Mouse (Mus musculus): ENCODE results near the gene Pcnx4.
"Not testable (repeated sequence)": the region's sequence is repeated elsewhere in the genome, so short reads cannot be mapped to it uniquely, and the experiment has no call there.

The Pcnx4 gene

DNA sequence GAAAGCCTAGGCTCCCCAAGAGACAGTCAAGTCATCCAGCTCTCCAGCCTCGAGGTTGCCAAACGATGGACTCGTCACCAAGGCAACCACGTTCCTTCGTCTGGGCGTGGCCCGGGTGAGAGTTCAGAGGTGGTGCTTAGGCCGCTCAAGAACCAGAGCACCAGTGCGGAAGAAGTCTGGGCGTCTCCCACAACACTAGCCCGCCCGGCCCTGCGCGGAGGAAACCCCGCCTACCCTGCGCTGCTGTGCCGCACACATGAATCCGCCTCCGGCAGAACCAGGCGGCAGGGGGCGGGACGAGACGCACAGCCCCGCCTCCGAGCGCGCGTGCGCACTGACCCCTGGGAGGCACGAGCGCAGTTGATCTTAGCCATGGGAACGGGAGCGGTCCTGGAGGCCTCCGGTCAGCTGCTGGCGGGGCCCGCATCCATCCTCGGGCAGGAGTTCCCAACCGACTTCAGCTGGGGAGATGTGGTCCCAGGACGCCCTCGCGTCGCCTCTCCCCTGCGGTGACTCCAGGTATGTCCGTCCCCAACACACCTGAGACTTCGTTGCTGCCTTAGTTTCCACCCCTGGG lies at the start of gene Pcnx4:
Gene Pcnx4, plus strand, starts transcription at position 363 of the 577 bp plus-strand sequence.
- peak; percentile 93 to 96 for DNase-seq

DNA sequence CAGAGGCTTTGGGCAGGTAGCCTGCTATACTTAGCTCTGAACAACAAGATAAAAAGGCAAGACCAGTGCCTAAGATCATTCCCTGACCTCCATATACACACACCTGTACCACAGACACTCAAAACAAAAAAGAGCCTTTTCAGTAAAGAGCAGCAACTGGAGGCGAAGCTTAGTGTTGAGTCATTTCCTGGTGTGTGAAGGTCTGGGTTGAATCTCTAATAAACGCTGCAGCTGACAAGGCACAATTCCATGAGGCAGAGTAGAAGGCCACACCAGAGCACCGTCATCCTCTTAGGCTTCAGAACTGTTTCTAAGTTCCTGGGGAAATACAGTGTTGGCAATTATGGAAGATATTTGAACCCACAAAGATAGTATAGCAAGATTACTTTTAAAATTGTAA lies 48.7 kb upstream of the Pcnx4 start:
- DNase-seq: no peak

GRCm38 (mm10) chr12:72489995-72490394 lies 46.2 kb upstream of the Pcnx4 start:
- DNase-seq: no peak

DNA sequence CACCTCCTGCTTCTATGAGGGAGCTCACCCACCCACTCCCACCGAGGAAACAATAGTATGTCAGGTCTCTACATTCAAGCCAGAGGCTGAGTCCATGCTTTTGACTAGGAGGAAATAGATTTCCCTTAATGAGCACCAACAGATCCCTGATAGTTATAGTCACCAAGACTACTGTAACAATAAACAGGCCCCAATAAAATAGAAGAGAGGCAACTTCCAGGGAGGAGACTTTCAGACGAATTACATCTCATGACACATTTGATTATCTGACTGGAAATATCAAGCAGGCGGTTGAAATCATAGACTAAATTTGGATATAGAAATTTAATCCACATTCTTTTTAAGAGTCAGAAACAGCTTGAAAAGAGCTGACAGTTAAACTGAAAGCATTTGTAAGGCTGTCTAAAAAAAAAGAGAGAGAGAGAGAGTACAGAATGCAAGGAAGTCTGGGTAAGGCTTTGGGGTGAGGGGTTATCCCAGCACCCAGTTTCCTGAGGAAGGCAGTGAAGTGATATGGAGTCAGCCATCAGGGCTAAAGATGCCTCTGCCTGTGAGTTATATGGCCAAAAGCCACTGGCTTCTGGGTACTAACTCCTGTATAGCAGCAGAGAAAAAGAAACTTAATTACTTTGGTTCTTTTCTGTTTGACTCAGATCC lies 45.0 kb upstream of the Pcnx4 start:
- no peak for DNase-seq

- no peak for DNase-seq
Measured at GRCm38 (mm10) chr12:72496866-72497600, 39.1 kb upstream of the Pcnx4 start.

GRCm38 (mm10) chr12:72509606-72510005 lies 26.6 kb upstream of the Pcnx4 start:
- DNase-seq: no peak

GRCm38 (mm10) chr12:72515446-72515845 lies 20.7 kb upstream of the Pcnx4 start:
- DNase-seq: no peak

DNA sequence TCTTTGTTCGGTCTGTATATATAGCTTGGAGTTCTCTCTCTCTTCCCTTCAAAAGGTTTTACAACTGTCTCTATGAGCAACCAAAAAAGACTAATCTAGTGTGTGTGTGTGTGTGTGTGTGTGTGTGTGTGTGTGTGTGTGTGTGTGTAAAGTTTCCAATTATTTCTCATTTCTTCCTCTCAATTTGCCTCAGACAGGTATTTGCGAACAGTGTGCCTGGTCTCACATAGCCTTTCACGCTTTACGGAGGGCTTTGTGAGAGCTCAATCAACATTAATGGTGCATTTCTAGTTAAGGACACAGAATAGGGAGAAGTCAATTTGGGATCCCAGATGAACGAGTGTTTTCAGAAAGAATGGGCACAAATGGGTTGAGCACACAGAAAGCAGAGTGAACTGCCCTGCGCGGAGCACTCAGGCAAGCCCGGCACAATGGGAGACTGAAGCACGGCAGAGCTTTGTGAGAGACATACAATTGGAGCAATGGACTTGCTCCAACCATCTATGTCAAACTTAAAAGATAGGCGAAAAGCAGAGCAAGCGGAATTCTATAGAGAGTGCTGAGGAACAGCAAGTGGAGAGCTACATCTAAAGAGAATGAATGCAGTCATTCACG lies 18.0 kb upstream of the Pcnx4 start:
- DNase-seq: no peak

DNA sequence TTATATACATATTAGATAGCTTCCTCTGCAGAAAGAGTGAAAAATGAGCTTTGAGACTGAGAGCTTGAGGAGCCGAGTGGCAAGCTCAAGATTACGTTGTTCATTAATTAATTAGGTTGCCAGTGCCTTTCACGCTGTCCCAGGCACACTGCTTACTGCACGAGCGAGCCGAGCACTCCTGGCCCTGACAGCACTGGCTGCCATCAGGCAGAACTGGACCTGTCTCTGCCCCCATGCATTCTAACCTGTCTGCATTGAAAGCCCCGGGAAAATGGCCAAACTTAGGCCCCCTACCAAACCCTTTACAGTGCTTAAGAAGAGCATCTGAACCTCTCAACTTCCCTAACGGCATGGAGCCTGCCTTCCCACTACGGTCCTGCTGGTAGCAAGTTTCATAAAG lies 16.8 kb upstream of the Pcnx4 start:
- DNase-seq: no peak

- DNase-seq: no peak
Measured at GRCm38 (mm10) chr12:72519855-72520254, 16.3 kb upstream of the Pcnx4 start.

DNA sequence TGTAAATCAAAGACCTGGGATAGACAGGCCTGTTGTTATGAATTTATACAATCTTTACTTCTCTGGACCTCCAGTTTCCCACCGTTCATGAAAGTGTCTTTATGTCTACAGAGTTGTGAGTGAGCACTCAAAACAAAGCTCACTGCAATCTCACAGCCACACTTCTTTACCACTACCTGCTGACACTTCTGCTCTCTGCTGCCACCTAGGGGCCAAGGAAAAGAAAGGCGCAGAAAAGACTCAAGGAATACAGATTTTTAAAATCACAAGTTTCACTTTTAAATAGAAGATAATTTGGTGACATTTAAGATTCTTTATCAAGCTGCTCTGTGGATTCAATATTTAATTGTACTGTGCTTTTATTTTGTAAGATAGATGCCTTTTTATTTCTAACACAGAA lies 15.5 kb upstream of the Pcnx4 start:
- DNase-seq: peak; percentile 67 to 69

- no peak for DNase-seq
Measured at GRCm38 (mm10) chr12:72525588-72525987, 10.6 kb upstream of the Pcnx4 start.

GRCm38 (mm10) chr12:72532303-72532702 lies 3.9 kb upstream of the Pcnx4 start:
- no peak for DNase-seq

DNA sequence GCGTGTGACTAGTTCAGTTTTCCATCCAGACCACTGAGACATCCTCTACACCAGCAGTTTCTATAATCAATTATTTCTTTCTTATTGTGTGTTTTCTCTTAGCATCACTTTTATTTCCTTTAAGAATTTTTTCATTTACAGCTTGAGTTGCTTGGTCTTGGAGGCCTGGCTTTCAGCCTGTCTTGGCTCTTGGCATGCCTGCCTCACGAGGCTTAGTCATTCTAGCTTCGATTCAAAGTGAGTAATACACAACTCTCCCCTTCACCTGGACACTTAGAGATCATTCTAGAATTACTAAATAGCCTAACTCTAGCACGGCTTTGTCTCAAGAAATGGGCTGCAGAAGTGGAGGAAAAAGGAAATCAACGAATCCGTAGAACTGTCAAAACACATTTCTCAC lies 2.2 kb upstream of the Pcnx4 start:
- no peak for DNase-seq

GRCm38 (mm10) chr12:72535599-72535998 lies 584 bp upstream of the Pcnx4 start:
- DNase-seq: peak; percentile 24 to 25

DNA sequence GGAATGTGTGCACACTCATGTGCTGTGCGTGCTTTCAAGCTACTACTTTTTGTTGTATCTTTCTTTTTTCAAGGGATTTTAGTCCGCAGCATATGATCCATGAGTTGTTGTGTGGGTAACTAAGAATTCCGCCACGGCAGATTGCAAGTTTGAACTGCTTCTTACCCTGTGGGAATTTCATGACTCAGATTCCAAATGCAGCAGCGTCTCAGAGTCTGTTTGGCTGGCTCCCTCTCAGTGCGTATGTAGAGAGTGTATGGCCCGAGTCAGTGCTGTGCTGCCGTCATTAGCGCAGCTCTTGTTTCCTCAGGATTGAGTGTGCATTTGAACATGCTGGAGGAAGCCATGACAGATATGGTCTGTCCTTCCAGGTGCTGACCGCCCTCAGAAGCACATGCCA lies 2.4 kb downstream of the Pcnx4 start:
- DNase-seq: no peak

DNA sequence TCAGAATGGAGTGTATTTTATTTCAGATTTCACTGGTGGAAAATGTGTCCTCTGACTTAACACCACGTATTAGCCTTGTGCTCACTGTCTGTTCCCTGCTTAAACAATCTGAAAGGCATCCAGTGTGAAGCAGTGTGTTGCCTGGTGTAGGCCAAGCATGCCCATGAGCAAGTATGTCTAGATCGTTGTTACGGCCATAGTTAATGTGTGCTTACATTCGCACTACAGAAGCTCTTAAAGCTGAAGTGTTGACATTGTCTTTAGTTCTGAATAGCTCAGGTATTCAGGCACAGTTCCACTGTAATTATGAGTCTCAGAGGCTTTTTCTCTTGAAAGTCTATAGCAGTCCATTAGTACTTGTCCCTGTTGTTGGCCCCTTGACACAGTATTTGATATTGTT lies 18.2 kb downstream of the Pcnx4 start:
- DNase-seq: no peak

- no peak for DNase-seq
Measured at GRCm38 (mm10) chr12:72564281-72564795, 28.2 kb downstream of the Pcnx4 start.

- DNase-seq: no peak
Measured at GRCm38 (mm10) chr12:72582021-72582420, 45.8 kb downstream of the Pcnx4 start.

- DNase-seq: no peak
Measured at GRCm38 (mm10) chr12:72583099-72583498, 46.9 kb downstream of the Pcnx4 start.

DNA sequence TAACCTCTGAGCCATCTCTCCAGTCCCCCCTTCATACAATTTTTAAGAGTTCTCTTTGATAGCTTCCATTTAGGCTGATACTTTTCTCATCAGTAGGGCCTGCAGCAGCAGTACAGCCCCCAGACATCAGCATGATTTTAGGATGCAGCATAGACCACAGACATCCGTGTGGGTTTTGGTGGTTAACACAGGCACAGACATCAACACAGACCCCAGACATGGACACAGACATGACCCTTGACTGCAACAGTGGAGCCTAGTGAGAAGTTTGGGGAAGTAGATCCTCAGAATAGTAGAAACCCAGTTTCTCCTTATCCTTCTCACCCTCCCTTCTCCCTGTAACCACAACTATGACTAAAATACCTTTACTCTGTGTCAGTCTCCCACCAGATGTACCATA lies 49.2 kb downstream of the Pcnx4 start:
- no peak for DNase-seq

GRCm38 (mm10) chr12:72592991-72593390 lies 56.8 kb downstream of the Pcnx4 start:
- DNase-seq: no peak

DNA sequence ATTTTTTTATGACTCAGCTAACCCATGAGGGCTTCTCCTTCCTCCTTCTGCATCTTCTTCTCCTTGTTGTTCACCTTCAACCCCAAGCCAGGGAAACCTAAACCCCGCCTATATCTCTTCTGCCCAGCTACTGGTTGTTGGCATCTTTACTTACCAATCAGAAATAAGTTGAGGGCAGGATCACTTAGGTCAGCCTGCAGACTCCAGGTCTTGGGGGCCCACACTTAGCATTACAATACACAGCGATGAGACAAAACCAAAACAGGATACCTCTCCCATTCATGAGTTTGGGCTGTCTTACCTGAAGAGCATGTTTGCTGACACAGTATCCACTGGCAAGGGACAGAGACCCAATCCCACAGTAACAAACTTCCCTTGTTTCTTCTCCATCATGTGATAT lies 57.8 kb downstream of the Pcnx4 start:
- DNase-seq: no peak

GRCm38 (mm10) chr12:72598731-72599130 lies 62.5 kb downstream of the Pcnx4 start:
- not testable (repeated sequence) for DNase-seq

Data from cerebellum, postnatal 36 days (tissue).